Mouse (Mus musculus): ENCODE measurements around the gene Prss33.
A peak's percentile ranks its signal among the peaks of the same experiment; 100 is the strongest.

The Prss33 gene

GRCm38 (mm10) chr17:23785561-23786471, 50.0 kb downstream of the Prss33 start, which contains the start of gene Flywch2:
Gene Flywch2 (minus strand): TSS chr17:23786081.
- peak; percentile 88 for DNase-seq (ENCODE audit: low read depth, low spot score)

GRCm38 (mm10) chr17:23783352-23783751, 52.5 kb downstream of the Prss33 start:
- DNase-seq (ENCODE audit: low read depth, low spot score), result no peak
